Mouse (Mus musculus) MEL (cell line): ENCODE measurements at regions not wholly inside any gene's neighbourhood (a gene's known extent, or its start where the extent isn't known, plus 50 kb on each side); places are given as distances from the start of the nearest gene placed in this dataset.

Experiments
- DNase-seq: peaks from one replicate; pipeline ENCODE4 v3.0.0; 2011; ENCODE audit warnings: low read depth, low spot score
- H3K27ac ChIP-seq: 2 replicates; pipeline ENCODE4 v1.5.1; 2012; ENCODE audit warnings: low read depth, mild to moderate bottlenecking, control low read depth, low read length, moderate library complexity; ENCODE audit not compliant: control insufficient read depth
- H3K27me3 ChIP-seq, 2 experiments: fragments of 150-350 bp in 1 of 2; sonication (generic) in 1 of 2; 2 replicates each; pipeline ENCODE4 v1.6.1; 2012; ENCODE audit warnings: low read length in 2 of 2, mild to moderate bottlenecking in 2 of 2, improper control_type of control experiment in 1 of 2, moderate library complexity in 1 of 2; ENCODE audit not compliant: insufficient read depth in 2 of 2, control insufficient read depth in 1 of 2
- H3K36me3 ChIP-seq, 2 experiments: 2 replicates each; pipeline ENCODE4 v1.6.1; 2012 to 2014; ENCODE audit warnings: low read length in 2 of 2, improper control_type of control experiment in 1 of 2, inconsistent platforms in 1 of 2, mild to moderate bottlenecking in 1 of 2; ENCODE audit not compliant: insufficient read depth in 2 of 2, control insufficient read depth in 1 of 2
- H3K4me1 ChIP-seq, 2 experiments: fragments of 150-350 bp in 1 of 2; sonication (generic) in 1 of 2; 2 replicates each; pipeline ENCODE4 v1.6.1; 2012; ENCODE audit warnings: low read length in 2 of 2, improper control_type of control experiment in 1 of 2, mild to moderate bottlenecking in 1 of 2; ENCODE audit not compliant: insufficient read depth in 2 of 2, control insufficient read depth in 1 of 2
- H3K4me3 ChIP-seq, 2 experiments: fragments of 150-350 bp in 1 of 2; sonication (generic) in 1 of 2; 2 replicates each; pipeline ENCODE4 v1.5.1; 2012; ENCODE audit warnings: low read depth in 2 of 2, low read length in 2 of 2, mild to moderate bottlenecking in 2 of 2, moderate library complexity in 2 of 2, control low read depth in 1 of 2, improper control_type of control experiment in 1 of 2; ENCODE audit not compliant: control insufficient read depth in 1 of 2, insufficient read depth in 1 of 2
- H3K79me2 ChIP-seq: 2 replicates; pipeline ENCODE4 v1.6.1; 2012; ENCODE audit warnings: mild to moderate bottlenecking, low read length, moderate library complexity; ENCODE audit not compliant: control insufficient read depth, poor library complexity, insufficient read depth
- H3K9ac ChIP-seq: 2 replicates; pipeline ENCODE4 v1.6.1; 2012; ENCODE audit warnings: low read depth, mild to moderate bottlenecking, control low read depth, low read length, moderate library complexity; ENCODE audit not compliant: control insufficient read depth, poor library complexity, severe bottlenecking
- H3K9me3 ChIP-seq: fragments of 150-350 bp; sonication (generic); replicated peaks from 2 replicates; pipeline ENCODE4 v1.6.1; 2012; ENCODE audit warnings: mild to moderate bottlenecking, low read length, improper control_type of control experiment, moderate library complexity; ENCODE audit not compliant: insufficient read depth
- BHLHE40 ChIP-seq: IDR thresholded peaks from 2 replicates; pipeline ENCODE4 v1.6.1; 2012; ENCODE audit warnings: low read depth, mild to moderate bottlenecking, inconsistent platforms, low read length, improper control_type of control experiment, borderline replicate concordance
- CTCF ChIP-seq, 3 experiments: IDR thresholded peaks in 2 of 3; conservative IDR thresholded peaks in 1 of 3; 2 replicates each; pipeline ENCODE4 v1.5.1; 2011 to 2012; ENCODE audit warnings: low read length in 3 of 3, low read depth in 2 of 3, mild to moderate bottlenecking in 2 of 3, improper control_type of control experiment in 1 of 3, inconsistent platforms in 1 of 3, mixed read lengths in 1 of 3, moderate library complexity in 1 of 3; ENCODE audit not compliant: control insufficient read depth in 1 of 3, insufficient read depth in 1 of 3, poor library complexity in 1 of 3, severe bottlenecking in 1 of 3
- E2F4 ChIP-seq: IDR thresholded peaks from 2 replicates; pipeline ENCODE4 v1.6.1; 2011; ENCODE audit warnings: low read depth, low read length, improper control_type of control experiment, borderline replicate concordance
- EP300 ChIP-seq, 2 experiments: IDR thresholded peaks; 2 replicates each; pipeline ENCODE4 v1.6.1; 2011; ENCODE audit warnings: improper control_type of control experiment in 2 of 2, low read length in 2 of 2, low read depth in 1 of 2, mild to moderate bottlenecking in 1 of 2
- ETS1 ChIP-seq: IDR thresholded peaks from 2 replicates; pipeline ENCODE4 v1.6.1; 2012; ENCODE audit warnings: low read depth, mild to moderate bottlenecking, inconsistent platforms, low read length, improper control_type of control experiment, moderate library complexity
- GATA1 ChIP-seq: IDR thresholded peaks from 2 replicates; pipeline ENCODE4 v1.6.1; 2011; ENCODE audit warnings: low read depth, low read length, improper control_type of control experiment
- MAFK ChIP-seq: IDR thresholded peaks from 2 replicates; pipeline ENCODE4 v1.6.1; 2011; ENCODE audit warnings: low read depth, mild to moderate bottlenecking, low read length, improper control_type of control experiment, borderline replicate concordance
- MAZ ChIP-seq: IDR thresholded peaks from 2 replicates; pipeline ENCODE4 v1.6.1; 2012; ENCODE audit warnings: low read depth, mild to moderate bottlenecking, inconsistent platforms, low read length, improper control_type of control experiment
- MXI1 ChIP-seq: IDR thresholded peaks from 2 replicates; pipeline ENCODE4 v1.6.1; 2011; ENCODE audit warnings: mild to moderate bottlenecking, low read depth, low read length, improper control_type of control experiment
- MYB ChIP-seq: IDR thresholded peaks from 2 replicates; pipeline ENCODE4 v1.6.1; 2011; ENCODE audit warnings: mild to moderate bottlenecking, low read depth, low read length, improper control_type of control experiment
- NELFE ChIP-seq: IDR thresholded peaks from 2 replicates; pipeline ENCODE4 v1.6.1; 2011; ENCODE audit warnings: low read depth, low read length, improper control_type of control experiment
- NRF1 ChIP-seq: IDR thresholded peaks from 2 replicates; pipeline ENCODE4 v1.6.1; 2014; ENCODE audit warnings: low read depth, mild to moderate bottlenecking, inconsistent platforms, low read length, improper control_type of control experiment, moderate library complexity; ENCODE audit not compliant: poor library complexity, insufficient read depth, severe bottlenecking
- POLR2AphosphoS5 ChIP-seq: IDR thresholded peaks from 2 replicates; pipeline ENCODE4 v1.6.1; 2012; ENCODE audit warnings: low read depth, borderline replicate concordance, mild to moderate bottlenecking, inconsistent platforms, low read length, moderate library complexity, mixed read lengths
- RCOR1 ChIP-seq: IDR thresholded peaks from 2 replicates; pipeline ENCODE4 v1.6.1; 2012; ENCODE audit warnings: low read depth, mild to moderate bottlenecking, inconsistent platforms, low read length, improper control_type of control experiment
- SIN3A ChIP-seq: IDR thresholded peaks from 2 replicates; pipeline ENCODE4 v1.6.1; 2012; ENCODE audit warnings: low read length, improper control_type of control experiment, inconsistent platforms
- TBP ChIP-seq: IDR thresholded peaks from 2 replicates; pipeline ENCODE4 v1.8.0; 2011; ENCODE audit warnings: low read depth, low read length, improper control_type of control experiment
- TCF12 ChIP-seq: IDR thresholded peaks from 2 replicates; pipeline ENCODE4 v1.6.1; 2014; ENCODE audit warnings: low read depth, mild to moderate bottlenecking, inconsistent platforms, low read length, improper control_type of control experiment, moderate library complexity
- USF1 ChIP-seq: IDR thresholded peaks from 2 replicates; pipeline ENCODE4 v1.6.1; 2014; ENCODE audit warnings: low read depth, mild to moderate bottlenecking, inconsistent platforms, low read length, improper control_type of control experiment, moderate library complexity
- ZC3H11A ChIP-seq: IDR thresholded peaks from 2 replicates; pipeline ENCODE4 v1.6.1; 2012; ENCODE audit warnings: low read depth, mild to moderate bottlenecking, inconsistent platforms, low read length, improper control_type of control experiment

DNA sequence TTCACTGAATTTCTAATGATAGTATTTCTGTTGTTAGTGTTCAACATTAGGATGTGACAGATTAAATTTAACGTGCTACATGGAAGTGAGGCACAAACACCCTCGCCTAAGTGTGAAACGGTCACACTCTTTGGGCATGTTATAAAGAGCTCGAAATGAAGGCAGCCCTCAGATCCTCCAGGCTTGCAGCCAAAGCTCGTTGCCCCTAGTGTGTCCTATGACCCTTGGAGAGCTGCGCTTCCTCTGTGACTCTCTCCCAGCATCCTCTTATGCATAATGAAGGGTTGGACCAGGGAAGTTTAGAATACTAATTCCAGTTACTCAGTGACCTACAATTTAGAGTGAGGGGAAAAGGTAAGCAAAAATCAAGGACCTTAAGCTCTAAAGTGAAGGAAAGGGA lies 92.4 kb upstream of the Spred1 start:
- Histone ChIP-seq H3K27ac (no peak overlapping the region), H3K4me3 (no peak overlapping the region), H3K36me3 (no peaks in the 10 kb centered on the region), H3K79me2 (no peaks in the 10 kb centered on the region), H3K9me3 (no peaks in the 10 kb centered on the region), H3K4me1 (no peaks in the 10 kb centered on the region), H3K27me3 (no peaks in the 10 kb centered on the region; a peak in 1 of 4 replicates), H3K9ac (no peak overlapping the region)
- TF ChIP-seq SIN3A (no peak), MXI1 (no peak), MAFK (no peak), TBP (no peak), MAZ (no peak), POLR2AphosphoS5 (no peak), CTCF (IDR thresholded peaks at IDR 0.05 in 2 of 3, conservative IDR thresholded peaks at IDR 0.05 in 1 of 3; ENCODE audit: control insufficient read depth in 1 of 3, insufficient read depth in 1 of 3, low read depth in 2 of 3, low read length in 3 of 3, poor library complexity in 1 of 3, severe bottlenecking in 1 of 3) (no peak), USF1 (no peak), TCF12 (no peak), NELFE (no peak), ZC3H11A (no peak), BHLHE40 (no peak), ETS1 (no peak), MYB (no peak)
- no peak for DNase-seq

DNA sequence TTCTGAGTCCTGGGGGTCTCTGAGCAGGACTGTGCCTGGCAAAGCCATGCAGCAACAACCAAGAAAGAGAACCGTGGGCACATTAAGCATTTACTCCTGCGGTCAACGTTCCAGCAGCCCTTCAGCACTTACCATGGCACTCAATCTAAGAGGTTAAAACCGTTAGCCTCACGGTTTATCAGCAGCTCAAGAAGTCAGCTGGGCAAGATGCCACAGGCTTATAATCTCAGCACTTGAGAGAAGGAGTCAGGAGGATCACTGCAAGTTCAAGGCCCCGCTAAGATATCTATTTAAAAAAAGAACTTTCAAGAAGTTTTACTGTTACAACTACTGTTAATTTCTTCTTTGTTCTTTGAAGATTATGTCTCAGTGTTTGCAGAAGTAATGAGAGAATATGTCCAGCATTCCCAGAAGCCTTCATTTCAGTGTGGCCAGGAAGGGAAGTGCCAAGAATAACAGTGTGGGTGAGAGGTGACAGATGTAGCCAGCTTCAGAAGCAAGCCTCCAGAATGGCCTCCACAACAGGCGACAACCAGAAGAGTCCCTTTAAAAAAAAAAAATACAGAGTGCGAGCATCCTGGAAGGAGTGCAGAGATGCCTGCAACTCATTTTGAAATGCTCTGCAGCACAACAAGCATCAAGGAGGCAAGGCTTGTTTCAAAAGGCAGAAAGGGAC lies 84.8 kb upstream of the Spred1 start:
- no peak for TF ChIP-seq NRF1
- 0 out of 2 replicates have a peak, but pooled peaks have one; percentile 14 for TF ChIP-seq TBP
- TF ChIP-seq TCF12 = peak; percentile 75; the same call in 1 of the 2 replicates
- no peak for TF ChIP-seq ZC3H11A
- TF ChIP-seq GATA1 = peak; percentile 58
- peak; percentile 55 for TF ChIP-seq ETS1
- peak; percentile 63 to 86 for TF ChIP-seq EP300 (IDR thresholded peaks at IDR 0.05; ENCODE audit: low read depth in 1 of 2, low read length in 2 of 2)
- TF ChIP-seq USF1 = no peak
- TF ChIP-seq E2F4 = no peak
- TF ChIP-seq MYB = peak; percentile 85
- TF ChIP-seq BHLHE40 = no peak
- peak; percentile 92 for TF ChIP-seq RCOR1
- TF ChIP-seq, all 39 proteins: peak for 7
- H3K27me3 ChIP-seq = no peaks in the 10 kb centered on the region
- no peak overlapping the region for H3K9ac ChIP-seq
- peaks cover 3 to 10% of the 10 kb centered on the region in 2 experiments; a peak in 3 of 4 replicates for H3K4me1 ChIP-seq
- peaks cover 0 to 2% of the 10 kb centered on the region in 2 experiments; a peak in 1 of 4 replicates for H3K36me3 ChIP-seq
- no peaks in the 10 kb centered on the region for H3K79me2 ChIP-seq
- DNase-seq = peak; percentile 74
- H3K4me3 ChIP-seq = no peak overlapping the region
- H3K27ac ChIP-seq = no peak overlapping the region
- H3K9me3 ChIP-seq = no peaks in the 10 kb centered on the region
